Mouse (Mus musculus): ENCODE results near the gene Kcnd3.

GRCm38 (mm10) chr3:105481419-105481818, 29.3 kb downstream of the Kcnd3 start:
- TF ChIP-seq CTCF (conservative IDR thresholded peaks at IDR 0.05; ENCODE audit: insufficient read depth, insufficient read length, low read depth, low read length) = no peak
- TF ChIP-seq POLR2A (IDR thresholded peaks at IDR 0.05; ENCODE audit: low read depth, low read length) = no peak
